Mouse (Mus musculus): Measurements from ENCODE around the gene Ifitm6. TPM values are rescaled to one million over a fixed set of nuclear protein-coding genes. Genes with fewer than 3 reads are reported as not detected.

The Ifitm6 gene
- polyA plus RNA-seq, 1 experiment from 2014 or later, result 1.4 TPM

GRCm38 (mm10) chr7:141052421-141052820 lies 34.7 kb upstream of the Ifitm6 start:
- H3K4me2 ChIP-seq, result no peak overlapping the region
- peaks cover 23% of the 10 kb centered on the region for H3K27me3 ChIP-seq (replicated peaks)
- ATAC-seq, result no peak
- no peak overlapping the region for H3K4me3 ChIP-seq
- 68% methylated on average over 2 of the region's 2 CpGs for WGBS (ENCODE audit: insufficient replicate concordance)
- H3K9me3 ChIP-seq (replicated peaks), result 0 out of 2 replicates have a peak, but pooled peaks cover 3% of the 10 kb centered on the region
- no peaks in the 10 kb centered on the region for H3K36me3 ChIP-seq
- H3K27ac ChIP-seq, result no peak overlapping the region
- H3K9ac ChIP-seq, result no peak overlapping the region
- H3K4me1 ChIP-seq, result peaks cover 14% of the 10 kb centered on the region

- 72% methylated on average over 4 of the region's 4 CpGs for WGBS (ENCODE audit: insufficient replicate concordance)
- no peak for ATAC-seq
- Histone ChIP-seq H3K27ac (no peak overlapping the region), H3K4me3 (no peak overlapping the region), H3K9ac (no peak overlapping the region), H3K27me3 (replicated peaks) (peaks cover 20% of the 10 kb centered on the region), H3K9me3 (replicated peaks) (0 out of 2 replicates have a peak, but pooled peaks cover 3% of the 10 kb centered on the region), H3K4me1 (peaks cover 18% of the 10 kb centered on the region), H3K36me3 (no peaks in the 10 kb centered on the region), H3K4me2 (no peak overlapping the region)
Measured at GRCm38 (mm10) chr7:141052016-141052415, 34.3 kb upstream of the Ifitm6 start.

GRCm38 (mm10) chr7:141051060-141051685 lies 33.4 kb upstream of the Ifitm6 start:
- H3K4me3 ChIP-seq, result no peak overlapping the region
- peaks cover 13% of the 10 kb centered on the region for H3K27me3 ChIP-seq (replicated peaks)
- H3K4me1 ChIP-seq, result peaks cover 27% of the 10 kb centered on the region
- 0 out of 2 replicates have a peak, but pooled peaks cover 3% of the 10 kb centered on the region for H3K9me3 ChIP-seq (replicated peaks)
- 49% methylated on average over 17 of the region's 17 CpGs for WGBS (ENCODE audit: insufficient replicate concordance)
- no peak overlapping the region for H3K27ac ChIP-seq
- no peak overlapping the region for H3K4me2 ChIP-seq
- no peaks in the 10 kb centered on the region for H3K36me3 ChIP-seq
- H3K9ac ChIP-seq, result no peak overlapping the region
- no peak for ATAC-seq

GRCm38 (mm10) chr7:141049326-141049725 lies 31.6 kb upstream of the Ifitm6 start:
- Histone ChIP-seq H3K9me3 (replicated peaks) (no peaks in the 10 kb centered on the region), H3K4me3 (no peak overlapping the region), H3K4me2 (no peak overlapping the region), H3K27me3 (replicated peaks) (0 out of 2 replicates have a peak, but pooled peaks cover 6% of the 10 kb centered on the region), H3K4me1 (peaks cover 39% of the 10 kb centered on the region), H3K9ac (no peak overlapping the region), H3K36me3 (no peaks in the 10 kb centered on the region), H3K27ac (no peak overlapping the region)
- no peak for ATAC-seq
- 76% methylated on average over 2 of the region's 2 CpGs for WGBS (ENCODE audit: insufficient replicate concordance)

- WGBS (ENCODE audit: insufficient replicate concordance), result 9% methylated on average over 21 of the region's 21 CpGs
- Histone ChIP-seq H3K27me3 (replicated peaks) (0 out of 2 replicates have a peak, but pooled peaks cover 4% of the 10 kb centered on the region), H3K9me3 (replicated peaks) (no peaks in the 10 kb centered on the region), H3K27ac (peak overlapping the region; percentile 91), H3K36me3 (no peaks in the 10 kb centered on the region), H3K4me1 (peaks cover 45% of the 10 kb centered on the region), H3K4me3 (peak overlapping the region; percentile 50), H3K4me2 (peak overlapping the region; percentile 85), H3K9ac (peak overlapping the region; percentile 63)
- peak; percentile 75 for ATAC-seq
Measured at GRCm38 (mm10) chr7:141048226-141049218, 30.8 kb upstream of the Ifitm6 start.

GRCm38 (mm10) chr7:141047581-141048225 lies 30.0 kb upstream of the Ifitm6 start:
- Histone ChIP-seq H3K36me3 (no peaks in the 10 kb centered on the region), H3K9me3 (replicated peaks) (no peaks in the 10 kb centered on the region), H3K4me1 (peaks cover 53% of the 10 kb centered on the region), H3K4me2 (peak overlapping the region; percentile 85), H3K27me3 (replicated peaks) (0 out of 2 replicates have a peak, but pooled peaks cover under 1% of the 10 kb centered on the region), H3K27ac (peak overlapping the region; percentile 91), H3K9ac (peak overlapping the region; percentile 63), H3K4me3 (peak overlapping the region; percentile 50)
- ATAC-seq, result peak; percentile 47
- WGBS (ENCODE audit: insufficient replicate concordance), result 5% methylated on average over 15 of the region's 19 CpGs

- peak overlapping the region; percentile 91 for H3K27ac ChIP-seq
- H3K36me3 ChIP-seq, result no peaks in the 10 kb centered on the region
- peak overlapping the region; percentile 63; the same call in 1 of the 2 replicates for H3K9ac ChIP-seq
- ATAC-seq, result peak; percentile 71
- peaks cover 58% of the 10 kb centered on the region for H3K4me1 ChIP-seq
- 17% methylated on average over 6 of the region's 6 CpGs for WGBS (ENCODE audit: insufficient replicate concordance)
- 0 out of 2 replicates have a peak overlapping the region, but pooled peaks have one; percentile 50 for H3K4me3 ChIP-seq
- H3K9me3 ChIP-seq (replicated peaks), result no peaks in the 10 kb centered on the region
- peak overlapping the region; percentile 85 for H3K4me2 ChIP-seq
- H3K27me3 ChIP-seq (replicated peaks), result no peaks in the 10 kb centered on the region
Measured at GRCm38 (mm10) chr7:141046931-141047580, 29.3 kb upstream of the Ifitm6 start.

- Histone ChIP-seq H3K36me3 (no peaks in the 10 kb centered on the region), H3K4me1 (peaks cover 78% of the 10 kb centered on the region), H3K4me3 (no peak overlapping the region), H3K9me3 (replicated peaks) (no peaks in the 10 kb centered on the region), H3K27me3 (replicated peaks) (no peaks in the 10 kb centered on the region), H3K4me2 (peak overlapping the region; percentile 53), H3K9ac (peak overlapping the region; percentile 29; the same call in 1 of the 2 replicates), H3K27ac (peak overlapping the region; percentile 78)
- peak; percentile 77 for ATAC-seq
- WGBS (ENCODE audit: insufficient replicate concordance), result 19% methylated on average over 4 of the region's 4 CpGs
Measured at GRCm38 (mm10) chr7:141042539-141042938, 24.8 kb upstream of the Ifitm6 start.

GRCm38 (mm10) chr7:141041661-141042060 lies 23.9 kb upstream of the Ifitm6 start:
- Histone ChIP-seq H3K4me3 (no peak overlapping the region), H3K27me3 (replicated peaks) (no peaks in the 10 kb centered on the region), H3K9ac (no peak overlapping the region), H3K36me3 (no peaks in the 10 kb centered on the region), H3K27ac (peak overlapping the region; percentile 70), H3K4me2 (no peak overlapping the region), H3K9me3 (replicated peaks) (no peaks in the 10 kb centered on the region), H3K4me1 (peaks cover 70% of the 10 kb centered on the region)
- WGBS (ENCODE audit: insufficient replicate concordance), result 41% methylated on average over 5 of the region's 5 CpGs
- ATAC-seq, result no peak

- H3K36me3 ChIP-seq, result no peaks in the 10 kb centered on the region
- H3K4me1 ChIP-seq, result peaks cover 64% of the 10 kb centered on the region
- 49% methylated on average over 6 of the region's 9 CpGs for WGBS (ENCODE audit: insufficient replicate concordance)
- no peak overlapping the region for H3K4me3 ChIP-seq
- H3K9me3 ChIP-seq (replicated peaks), result no peaks in the 10 kb centered on the region
- H3K9ac ChIP-seq, result no peak overlapping the region
- no peak for ATAC-seq
- H3K4me2 ChIP-seq, result no peak overlapping the region
- H3K27me3 ChIP-seq (replicated peaks), result 0 out of 2 replicates have a peak, but pooled peaks cover 2% of the 10 kb centered on the region
- H3K27ac ChIP-seq, result peak overlapping the region; percentile 70
Measured at GRCm38 (mm10) chr7:141040867-141041606, 23.3 kb upstream of the Ifitm6 start.

Measured in liver, embryonic 12.5 days (tissue).